Mouse (Mus musculus): Measurements from ENCODE around the gene Banp. TPM values are rescaled to one million over a fixed set of nuclear protein-coding genes. Genes with fewer than 3 reads are reported as not detected.
A peak's percentile ranks its signal among the peaks of the same experiment; 100 is the strongest.

The Banp gene
- polyA plus RNA-seq, 1 experiment from 2014 or later, result 34.1 TPM

DNA sequence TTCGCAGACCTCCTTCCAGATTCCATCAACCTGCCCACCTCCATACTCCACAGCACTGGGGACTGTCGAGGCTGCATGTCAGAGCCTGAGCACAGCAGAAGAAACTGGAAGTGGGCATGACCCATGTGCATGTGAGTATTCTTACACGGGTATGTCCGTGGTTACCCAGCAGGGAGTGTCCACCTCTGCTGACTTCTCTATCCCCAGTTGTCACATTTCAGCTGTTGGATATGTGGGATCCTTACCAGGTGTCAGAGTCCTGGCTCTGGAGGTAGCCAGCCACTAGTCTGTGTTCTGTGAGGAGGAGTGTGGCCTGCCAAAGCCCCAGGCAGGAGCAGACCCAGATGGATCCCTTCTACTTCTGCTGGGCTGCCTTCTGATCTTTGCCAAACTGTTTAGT lies 89.9 kb downstream of the Banp start:
- no peak for ATAC-seq
- no peaks in the 10 kb centered on the region for H3K36me3 ChIP-seq
- no peak overlapping the region for H3K4me2 ChIP-seq (replicated peaks)
- no peak overlapping the region for H3K4me3 ChIP-seq (replicated peaks)
- H3K27me3 ChIP-seq (replicated peaks), result 0 out of 2 replicates have a peak, but pooled peaks cover 2% of the 10 kb centered on the region
- 72% methylated on average over 4 of the region's 4 CpGs for WGBS
- H3K9ac ChIP-seq, result no peak overlapping the region
- H3K9me3 ChIP-seq, result no peaks in the 10 kb centered on the region
- no peak overlapping the region for H3K27ac ChIP-seq
- H3K4me1 ChIP-seq (replicated peaks), result peaks cover 4% of the 10 kb centered on the region; the same call in 1 of the 2 replicates

DNA sequence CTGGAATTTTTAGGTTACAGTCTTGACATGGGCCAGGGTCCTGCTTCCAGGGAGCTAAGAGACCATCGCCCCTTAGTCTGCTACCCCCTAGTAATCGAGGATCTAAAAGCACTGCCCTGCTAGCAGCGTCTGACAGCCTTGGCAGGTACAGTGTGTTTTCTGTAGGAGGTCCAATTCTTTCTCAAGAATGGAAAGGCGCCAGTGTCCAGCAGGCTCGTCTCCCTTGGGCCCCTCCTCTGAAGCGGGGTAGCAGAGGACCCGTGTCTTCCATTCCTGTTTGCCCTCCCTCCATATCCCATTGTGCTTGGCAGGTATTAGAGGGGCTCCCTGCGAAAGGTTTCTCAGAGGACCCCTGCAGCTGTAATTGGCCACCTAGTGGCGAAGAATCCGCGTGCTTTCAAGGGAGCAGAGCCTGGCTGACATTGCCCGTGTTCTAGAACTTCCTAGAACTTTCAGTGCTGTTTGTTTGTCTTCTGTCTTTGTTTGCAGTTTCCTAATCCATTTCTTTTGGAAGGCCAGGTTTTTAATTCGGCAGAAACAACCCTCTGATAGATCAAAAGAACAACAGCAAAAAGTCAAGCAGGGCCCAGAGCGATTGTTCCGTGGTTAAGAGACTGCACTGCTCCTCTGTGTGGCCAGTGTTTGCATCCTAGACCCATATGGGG lies 97.8 kb downstream of the Banp start:
- H3K9me3 ChIP-seq, result no peaks in the 10 kb centered on the region
- no peak for ATAC-seq
- peaks cover 10% of the 10 kb centered on the region; the same call in 1 of the 2 replicates for H3K4me1 ChIP-seq (replicated peaks)
- no peak overlapping the region for H3K27ac ChIP-seq
- no peak overlapping the region for H3K9ac ChIP-seq
- no peaks in the 10 kb centered on the region for H3K36me3 ChIP-seq
- 67% methylated on average over 15 of the region's 15 CpGs for WGBS
- H3K4me2 ChIP-seq (replicated peaks), result no peak overlapping the region
- no peak overlapping the region for H3K4me3 ChIP-seq (replicated peaks)
- 0 out of 2 replicates have a peak, but pooled peaks cover 2% of the 10 kb centered on the region for H3K27me3 ChIP-seq (replicated peaks)

DNA sequence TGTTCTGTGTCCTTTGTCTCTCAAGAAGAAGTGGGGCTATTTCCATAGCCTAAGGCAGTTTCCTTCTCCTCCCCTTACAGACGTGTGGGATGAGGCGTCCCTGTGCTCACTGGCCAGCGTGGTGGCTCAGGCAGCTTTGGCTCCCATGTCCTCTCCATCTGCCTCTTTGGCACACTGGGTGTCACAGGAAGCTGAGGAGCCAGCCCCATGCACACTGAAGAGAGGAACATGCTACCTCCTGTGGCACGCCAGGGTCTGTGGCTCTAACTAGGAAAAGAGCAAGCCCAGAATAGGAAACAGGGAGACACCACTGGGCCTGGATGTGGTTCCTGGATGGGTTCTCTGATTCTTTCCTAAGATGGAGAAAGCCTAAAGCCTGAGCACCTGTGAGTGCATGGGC lies 99.7 kb downstream of the Banp start:
- ATAC-seq, result no peak
- WGBS, result 91% methylated on average over 4 of the region's 4 CpGs

DNA sequence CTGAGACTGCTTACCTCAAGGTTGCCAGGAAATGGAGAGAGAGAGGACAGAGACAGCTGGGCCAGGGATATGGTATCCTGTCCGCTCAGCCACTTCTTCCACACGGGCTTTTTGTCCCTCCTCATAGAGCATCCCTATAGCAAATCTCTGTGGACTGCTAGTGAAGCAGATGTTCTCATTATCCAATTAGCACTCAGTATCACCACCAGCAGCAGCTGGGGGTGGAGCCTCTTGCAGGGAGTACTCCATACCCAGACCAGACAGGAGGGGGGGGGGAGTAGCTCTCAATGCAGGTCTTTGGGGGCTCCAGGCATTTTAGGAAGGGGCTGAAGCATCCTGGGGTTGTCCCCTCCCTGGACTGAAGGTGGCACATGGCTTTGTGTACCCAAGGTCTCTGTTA lies 100.4 kb downstream of the Banp start:
- Histone ChIP-seq H3K9ac (no peak overlapping the region), H3K36me3 (no peaks in the 10 kb centered on the region)
- ATAC-seq, result no peak

More for the DNA sequence above, 99.7 kb downstream of the Banp start:
- Histone ChIP-seq H3K36me3 (no peaks in the 10 kb centered on the region), H3K9me3 (no peaks in the 10 kb centered on the region), H3K27me3 (replicated peaks) (no peaks in the 10 kb centered on the region; the same call in 1 of the 2 replicates), H3K4me3 (replicated peaks) (no peak overlapping the region), H3K4me1 (replicated peaks) (peaks cover 9% of the 10 kb centered on the region; the same call in 1 of the 2 replicates), H3K9ac (no peak overlapping the region), H3K27ac (no peak overlapping the region), H3K4me2 (replicated peaks) (no peak overlapping the region)

DNA sequence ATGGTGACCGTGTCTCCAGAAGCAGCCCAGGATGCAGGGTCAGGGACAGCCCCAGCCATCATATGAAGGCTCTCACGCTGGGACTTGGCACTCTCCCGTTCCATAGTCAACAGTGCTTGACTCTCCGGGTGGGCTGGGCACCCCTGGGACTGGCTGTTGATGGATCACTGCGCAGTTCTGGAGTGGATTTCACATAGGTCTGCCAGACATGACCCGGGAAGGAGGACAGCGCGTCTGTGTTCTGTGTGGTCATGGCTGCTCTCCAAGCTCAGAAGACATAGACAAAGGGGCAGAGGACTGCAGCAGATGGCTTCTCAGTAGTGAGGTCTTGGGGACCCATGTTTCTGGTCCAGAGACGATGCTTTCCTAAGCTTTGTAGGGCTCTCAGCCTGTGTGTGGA lies 101.1 kb downstream of the Banp start:
- no peak for ATAC-seq
- H3K27me3 ChIP-seq (replicated peaks), result no peaks in the 10 kb centered on the region; the same call in 1 of the 2 replicates
- no peaks in the 10 kb centered on the region for H3K9me3 ChIP-seq
- WGBS, result 81% methylated on average over 9 of the region's 9 CpGs
- H3K4me3 ChIP-seq (replicated peaks), result no peak overlapping the region
- H3K4me2 ChIP-seq (replicated peaks), result no peak overlapping the region
- H3K9ac ChIP-seq, result no peak overlapping the region
- H3K4me1 ChIP-seq (replicated peaks), result peaks cover 14% of the 10 kb centered on the region; the same call in 1 of the 2 replicates
- H3K27ac ChIP-seq, result no peak overlapping the region
- H3K36me3 ChIP-seq, result no peaks in the 10 kb centered on the region

More for the DNA sequence above, 100.4 kb downstream of the Banp start:
- Histone ChIP-seq H3K27me3 (replicated peaks) (no peaks in the 10 kb centered on the region; the same call in 1 of the 2 replicates), H3K4me2 (replicated peaks) (no peak overlapping the region), H3K4me3 (replicated peaks) (no peak overlapping the region), H3K27ac (no peak overlapping the region), H3K9me3 (no peaks in the 10 kb centered on the region), H3K4me1 (replicated peaks) (peaks cover 13% of the 10 kb centered on the region; the same call in 1 of the 2 replicates)
- WGBS, result 78% methylated on average over 2 of the region's 2 CpGs

DNA sequence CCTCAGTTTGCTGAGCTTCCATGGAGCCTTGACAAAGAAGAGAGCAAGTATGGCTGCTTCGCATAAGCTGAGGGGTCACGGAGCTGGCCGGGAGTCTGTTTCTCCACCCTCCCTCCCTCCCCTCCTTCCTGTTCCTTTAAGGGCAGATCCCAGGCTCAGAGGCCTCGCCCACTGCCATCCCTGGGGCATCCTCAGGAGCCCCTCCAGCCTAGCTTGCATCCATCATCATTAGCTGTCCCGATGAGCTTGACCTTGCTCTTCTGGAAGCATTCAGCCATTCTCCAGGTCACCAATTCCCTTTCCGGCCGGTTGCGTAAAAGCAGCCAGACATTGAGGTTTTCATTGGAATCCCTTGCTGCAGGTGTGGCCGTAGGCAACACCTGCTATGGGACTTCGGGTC lies 105.8 kb downstream of the Banp start:
- Histone ChIP-seq H3K9me3 (no peaks in the 10 kb centered on the region), H3K27me3 (replicated peaks) (no peaks in the 10 kb centered on the region; the same call in 1 of the 2 replicates), H3K4me2 (replicated peaks) (no peak overlapping the region), H3K27ac (no peak overlapping the region), H3K36me3 (no peaks in the 10 kb centered on the region), H3K4me3 (replicated peaks) (no peak overlapping the region), H3K4me1 (replicated peaks) (peaks cover 19% of the 10 kb centered on the region), H3K9ac (no peak overlapping the region)
- ATAC-seq, result no peak
- 47% methylated on average over 10 of the region's 10 CpGs for WGBS

DNA sequence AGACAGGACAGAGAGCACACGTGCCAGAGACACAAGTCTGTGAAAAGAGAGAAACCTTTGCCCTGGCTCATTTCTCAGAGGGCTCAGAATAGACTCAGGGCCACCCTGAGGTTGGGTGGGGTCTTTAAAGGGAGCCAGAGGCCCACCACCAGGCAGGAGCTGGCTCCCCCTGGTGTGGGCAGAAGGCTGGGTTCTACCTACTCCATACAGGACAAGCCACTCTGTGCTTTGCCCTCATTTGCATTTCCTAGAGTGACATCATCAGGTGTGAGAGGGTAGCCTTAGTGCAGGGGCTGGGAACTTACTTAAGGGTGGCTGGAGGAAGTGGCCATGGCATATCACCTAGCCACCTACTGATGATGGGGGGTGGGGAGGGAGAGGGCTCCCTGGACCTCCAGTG lies 106.6 kb downstream of the Banp start:
- Histone ChIP-seq H3K4me3 (replicated peaks) (no peak overlapping the region), H3K4me1 (replicated peaks) (peaks cover 19% of the 10 kb centered on the region), H3K36me3 (no peaks in the 10 kb centered on the region), H3K9me3 (no peaks in the 10 kb centered on the region), H3K9ac (no peak overlapping the region), H3K27ac (no peak overlapping the region), H3K27me3 (replicated peaks) (no peaks in the 10 kb centered on the region; the same call in 1 of the 2 replicates), H3K4me2 (replicated peaks) (no peak overlapping the region)
- WGBS, result 38% methylated on average over 1 of the region's 1 CpGs
- peak; percentile 68; the same call in 1 of the 2 replicates for ATAC-seq

DNA sequence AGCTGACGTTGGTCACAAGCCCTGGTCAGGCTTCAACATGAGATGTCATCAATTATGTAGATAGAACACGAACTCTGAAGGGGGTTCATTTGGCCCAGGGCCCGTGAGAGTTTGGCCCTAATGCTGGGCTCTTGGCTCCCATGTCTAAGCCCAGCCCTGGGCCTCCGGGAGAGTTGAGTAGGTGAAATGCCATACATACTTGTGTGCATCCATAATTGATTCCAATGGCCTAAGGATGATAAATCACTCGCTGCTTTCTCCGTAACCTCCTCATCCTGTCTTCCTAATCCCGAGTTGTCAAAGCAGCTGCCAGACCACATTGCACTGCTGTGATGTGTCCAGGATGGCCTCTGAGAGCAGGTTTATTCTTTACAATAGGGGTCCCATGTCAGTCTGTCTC lies 107.3 kb downstream of the Banp start:
- Histone ChIP-seq H3K9ac (no peak overlapping the region), H3K4me2 (replicated peaks) (no peak overlapping the region), H3K27me3 (replicated peaks) (no peaks in the 10 kb centered on the region; the same call in 1 of the 2 replicates), H3K4me1 (replicated peaks) (peaks cover 19% of the 10 kb centered on the region), H3K27ac (no peak overlapping the region), H3K4me3 (replicated peaks) (no peak overlapping the region), H3K36me3 (no peaks in the 10 kb centered on the region), H3K9me3 (no peaks in the 10 kb centered on the region)
- ATAC-seq, result peak; percentile 66; the same call in 1 of the 2 replicates
- WGBS, result 47% methylated on average over 7 of the region's 7 CpGs

DNA sequence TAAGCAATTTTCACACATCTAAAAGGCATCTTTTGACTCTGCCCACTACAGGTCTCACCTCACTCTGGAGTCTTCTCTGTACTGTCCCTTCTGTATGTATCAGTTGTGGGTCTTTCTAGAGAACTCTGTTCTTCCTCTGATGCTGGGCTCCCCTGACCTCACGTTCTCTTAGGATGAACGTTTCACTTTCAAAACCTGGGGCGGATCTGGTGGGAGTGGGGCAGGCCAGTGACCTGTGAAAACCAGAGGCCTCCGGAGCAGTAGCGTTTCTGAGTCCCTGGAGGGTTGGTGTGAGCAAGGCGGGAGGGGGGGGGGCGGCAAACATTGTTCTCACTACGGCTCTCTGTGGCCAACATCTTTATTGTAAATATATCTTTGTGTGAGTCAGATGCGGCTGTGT lies 109.0 kb downstream of the Banp start:
- ATAC-seq, result no peak
- H3K4me1 ChIP-seq (replicated peaks), result peaks cover 22% of the 10 kb centered on the region
- H3K27me3 ChIP-seq (replicated peaks), result no peaks in the 10 kb centered on the region; the same call in 1 of the 2 replicates
- no peak overlapping the region for H3K4me2 ChIP-seq (replicated peaks)
- no peaks in the 10 kb centered on the region for H3K36me3 ChIP-seq
- H3K4me3 ChIP-seq (replicated peaks), result no peak overlapping the region
- WGBS, result 52% methylated on average over 9 of the region's 9 CpGs
- H3K9ac ChIP-seq, result no peak overlapping the region
- H3K27ac ChIP-seq, result no peak overlapping the region
- no peaks in the 10 kb centered on the region for H3K9me3 ChIP-seq

DNA sequence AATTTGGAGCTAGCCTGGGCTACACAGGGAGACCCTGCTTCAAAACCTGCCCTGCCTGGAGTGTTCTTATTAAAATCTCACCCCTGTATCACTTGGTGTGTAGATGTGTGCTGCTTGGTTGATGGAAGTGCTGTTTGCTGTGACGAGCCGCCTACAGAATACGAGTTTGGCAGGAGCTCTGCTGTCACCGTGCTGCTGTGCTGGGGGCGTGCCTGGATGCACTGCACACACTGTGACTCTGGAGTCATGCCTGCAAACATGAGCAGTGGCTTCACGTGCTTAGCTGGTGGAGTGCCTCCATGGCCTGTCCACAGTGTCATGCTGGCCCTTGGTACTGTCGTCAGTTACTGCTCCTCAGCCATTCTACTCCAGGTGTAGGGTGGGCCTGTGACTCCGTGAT lies 109.4 kb downstream of the Banp start:
- Histone ChIP-seq H3K36me3 (no peaks in the 10 kb centered on the region), H3K27me3 (replicated peaks) (no peaks in the 10 kb centered on the region), H3K9ac (no peak overlapping the region), H3K4me1 (replicated peaks) (peaks cover 22% of the 10 kb centered on the region), H3K27ac (no peak overlapping the region), H3K9me3 (no peaks in the 10 kb centered on the region), H3K4me2 (replicated peaks) (no peak overlapping the region), H3K4me3 (replicated peaks) (no peak overlapping the region)
- WGBS, result 80% methylated on average over 8 of the region's 8 CpGs
- ATAC-seq, result no peak

DNA sequence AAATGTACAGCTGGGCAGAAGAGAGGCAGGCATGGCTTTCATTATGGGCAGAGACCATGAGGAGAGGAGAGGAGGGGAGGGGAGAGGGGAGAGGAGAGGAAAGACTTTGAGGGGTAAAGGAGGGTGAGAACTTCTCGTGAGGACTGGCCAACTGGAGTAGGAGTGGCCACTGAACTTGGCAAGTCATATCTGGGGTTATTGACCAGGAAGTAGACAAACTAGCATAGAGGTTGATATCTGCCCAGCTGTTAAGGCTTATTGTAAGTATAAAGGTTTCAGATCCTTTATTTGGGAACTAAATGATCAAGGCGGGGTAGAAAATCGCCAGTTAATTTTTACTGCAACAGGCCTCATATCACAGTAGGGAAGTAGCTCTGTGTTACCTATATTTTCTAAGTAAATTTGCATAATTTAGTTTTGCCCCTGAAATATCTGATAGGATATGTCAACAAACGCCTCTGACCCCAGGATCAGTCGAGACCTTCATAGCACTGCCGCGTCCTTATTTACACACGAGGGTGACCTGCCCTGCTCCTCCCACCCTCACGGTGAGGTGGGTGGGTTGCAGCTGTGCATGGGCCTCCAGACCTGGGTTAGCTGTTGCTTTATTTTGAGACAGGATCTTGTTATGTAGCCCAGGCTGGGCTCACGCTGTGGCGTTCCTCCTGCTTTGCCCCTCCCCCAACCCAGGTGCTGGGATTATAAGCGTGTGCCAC lies 113.1 kb downstream of the Banp start:
- Histone ChIP-seq H3K9me3 (no peaks in the 10 kb centered on the region), H3K4me3 (replicated peaks) (no peak overlapping the region), H3K36me3 (no peaks in the 10 kb centered on the region), H3K4me2 (replicated peaks) (no peak overlapping the region), H3K9ac (no peak overlapping the region), H3K27me3 (replicated peaks) (no peaks in the 10 kb centered on the region), H3K27ac (no peak overlapping the region), H3K4me1 (replicated peaks) (peaks cover 3% of the 10 kb centered on the region; the same call in 1 of the 2 replicates)
- WGBS, result 58% methylated on average over 12 of the region's 12 CpGs
- peak; percentile 73 for ATAC-seq

DNA sequence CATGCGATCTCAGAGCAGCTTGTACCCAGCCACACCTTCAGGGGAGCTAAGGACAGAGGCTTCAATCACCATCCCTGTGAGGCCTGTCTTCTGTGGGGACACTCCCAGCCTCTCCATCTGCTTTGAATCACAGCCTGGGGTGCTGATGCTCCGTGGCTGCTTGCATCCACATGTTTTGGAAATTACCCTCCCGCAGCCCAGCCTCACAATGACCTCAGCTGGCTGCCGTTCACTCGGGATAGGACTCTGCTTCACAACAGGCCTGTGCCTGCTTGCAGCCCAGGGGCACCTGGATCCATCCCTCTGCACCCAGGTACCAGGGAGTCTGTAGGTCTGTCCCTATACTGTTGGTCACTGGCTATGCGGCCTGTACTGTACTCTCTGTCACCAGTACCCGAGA lies 114.8 kb downstream of the Banp start:
- Histone ChIP-seq H3K27ac (no peak overlapping the region), H3K4me2 (replicated peaks) (no peak overlapping the region), H3K27me3 (replicated peaks) (no peaks in the 10 kb centered on the region), H3K9ac (no peak overlapping the region), H3K9me3 (no peaks in the 10 kb centered on the region), H3K36me3 (no peaks in the 10 kb centered on the region), H3K4me1 (replicated peaks) (peaks cover 3% of the 10 kb centered on the region), H3K4me3 (replicated peaks) (no peak overlapping the region)
- 68% methylated on average over 7 of the region's 7 CpGs for WGBS
- no peak for ATAC-seq
